ENCODE assay signal across 8 mouse cellular contexts in genomic region chr11:102209742-102210141, GRCm38 (mm10). TPM values are rescaled to one million over a fixed set of nuclear protein-coding genes. Genes with fewer than 3 reads are reported as not detected.
A peak's percentile ranks its signal among the peaks of the same experiment; 100 is the strongest.
DNase-seq lines count a peak whose midpoint lies in the region; ATAC-seq and TF ChIP-seq lines count a peak whose summit lies in the region.

No protein-coding gene starts in this region.

- DNase-seq in hindbrain, embryonic 11.5 days (ENCODE audit: low spot score) = peak; percentile 48
- peak; percentile 86 to 87 for DNase-seq in cerebellum, postnatal 14 days
- peak; percentile 61 for DNase-seq in liver, postnatal 0 days
- no peak for DNase-seq in stomach, postnatal 0 days (ENCODE audit: low spot score)
- no peak for DNase-seq in embryo, embryonic 11 days
- DNase-seq in urinary bladder, postnatal 14 days (ENCODE audit: low spot score) = no peak

- H3K27me3 ChIP-seq in hindbrain, embryonic 11.5 days (ENCODE audit: control insufficient read depth, insufficient read depth, low read length) = no peaks in the 10 kb centered on the region
- no peaks in the 10 kb centered on the region for H3K27me3 ChIP-seq in hindbrain, embryonic 12.5 days
- H3K27me3 ChIP-seq in E14TG2a.4 (ENCODE audit: insufficient read depth, low read length) = peaks cover 16% of the 10 kb centered on the region
- no peaks in the 10 kb centered on the region for H3K27me3 ChIP-seq in liver, postnatal 0 days (ENCODE audit: insufficient read depth, low read length)
- H3K27me3 ChIP-seq in stomach, postnatal 0 days (ENCODE audit: control insufficient read depth, insufficient read depth, low read length) = no peaks in the 10 kb centered on the region

- WGBS in hindbrain, embryonic 11.5 days = 25% methylated on average over 2 of the region's 2 CpGs
- WGBS in hindbrain, embryonic 12.5 days = 25% methylated on average over 2 of the region's 2 CpGs
- 7% methylated on average over 2 of the region's 2 CpGs for WGBS in liver, postnatal 0 days (ENCODE audit: insufficient replicate concordance)
- 63% methylated on average over 2 of the region's 2 CpGs for WGBS in stomach, postnatal 0 days

- peak; percentile 69 for TF ChIP-seq CTCF in E14TG2a.4 (conservative IDR thresholded peaks at IDR 0.05; ENCODE audit: low read length)
- TF ChIP-seq CTCF in liver, postnatal 0 days (IDR thresholded peaks at IDR 0.05; ENCODE audit: low read depth) = peak; percentile 85
- TF ChIP-seq CTCF in stomach, postnatal 0 days (IDR thresholded peaks at IDR 0.05; ENCODE audit: low read depth) = peak; percentile 83

- H3K27ac ChIP-seq in hindbrain, embryonic 11.5 days (ENCODE audit: low read depth, low read length) = no peak overlapping the region
- no peak overlapping the region for H3K27ac ChIP-seq in hindbrain, embryonic 12.5 days
- H3K27ac ChIP-seq in liver, postnatal 0 days (ENCODE audit: low read depth) = no peak overlapping the region
- H3K27ac ChIP-seq in stomach, postnatal 0 days (replicated peaks) = no peak overlapping the region

- no peak for TF ChIP-seq EP300 in liver, postnatal 0 days (IDR thresholded peaks at IDR 0.05; ENCODE audit: low read depth)
- TF ChIP-seq EP300 in stomach, postnatal 0 days (optimal IDR thresholded peaks at IDR 0.05) = no peak

- H3K4me3 ChIP-seq in hindbrain, embryonic 11.5 days (ENCODE audit: low read depth, low read length) = no peak overlapping the region
- H3K4me3 ChIP-seq in hindbrain, embryonic 12.5 days = no peak overlapping the region
- H3K4me3 ChIP-seq in E14TG2a.4 (replicated peaks; ENCODE audit: low read length) = no peak overlapping the region
- H3K4me3 ChIP-seq in liver, postnatal 0 days (ENCODE audit: low read depth, low read length) = no peak overlapping the region
- no peak overlapping the region for H3K4me3 ChIP-seq in stomach, postnatal 0 days (ENCODE audit: low read depth, low read length)

- no peak for ATAC-seq in hindbrain, embryonic 11.5 days (ENCODE audit: low FRiP score)
- no peak for ATAC-seq in hindbrain, embryonic 12.5 days (ENCODE audit: low FRiP score)
- peak; percentile 28 for ATAC-seq in liver, postnatal 0 days
- ATAC-seq in stomach, postnatal 0 days (ENCODE audit: low FRiP score, low TSS enrichment) = no peak

- H3K4me1 ChIP-seq in hindbrain, embryonic 11.5 days (replicated peaks; ENCODE audit: control insufficient read depth, insufficient read depth, low read length) = peaks cover 10% of the 10 kb centered on the region; the same call in 1 of the 2 replicates
- H3K4me1 ChIP-seq in hindbrain, embryonic 12.5 days = peaks cover 52% of the 10 kb centered on the region
- H3K4me1 ChIP-seq in E14TG2a.4 (replicated peaks; ENCODE audit: low read depth, low read length) = peaks cover 69% of the 10 kb centered on the region
- H3K4me1 ChIP-seq in liver, postnatal 0 days (ENCODE audit: insufficient read depth) = peaks cover 49% of the 10 kb centered on the region
- H3K4me1 ChIP-seq in stomach, postnatal 0 days (replicated peaks; ENCODE audit: control insufficient read depth, insufficient read depth) = peaks cover 13% of the 10 kb centered on the region

- no peak overlapping the region for H3K4me2 ChIP-seq in hindbrain, embryonic 11.5 days (replicated peaks; ENCODE audit: low read depth, low read length)
- H3K4me2 ChIP-seq in hindbrain, embryonic 12.5 days (replicated peaks) = no peak overlapping the region
- no peak overlapping the region for H3K4me2 ChIP-seq in liver, postnatal 0 days (ENCODE audit: low read depth, low read length)
- no peak overlapping the region for H3K4me2 ChIP-seq in stomach, postnatal 0 days (replicated peaks; ENCODE audit: low read depth)

- no peaks in the 10 kb centered on the region for H3K9me3 ChIP-seq in hindbrain, embryonic 11.5 days (ENCODE audit: control insufficient read depth, low read length)
- no peaks in the 10 kb centered on the region for H3K9me3 ChIP-seq in hindbrain, embryonic 12.5 days (replicated peaks)
- no peaks in the 10 kb centered on the region for H3K9me3 ChIP-seq in E14TG2a.4 (ENCODE audit: low read length)
- H3K9me3 ChIP-seq in liver, postnatal 0 days (ENCODE audit: low read length) = no peaks in the 10 kb centered on the region
- H3K9me3 ChIP-seq in stomach, postnatal 0 days (ENCODE audit: control insufficient read depth, low read length) = no peaks in the 10 kb centered on the region

- no peak overlapping the region for H3K9ac ChIP-seq in hindbrain, embryonic 11.5 days (ENCODE audit: low read depth, low read length)
- H3K9ac ChIP-seq in hindbrain, embryonic 12.5 days = no peak overlapping the region
- no peak overlapping the region for H3K9ac ChIP-seq in liver, postnatal 0 days (replicated peaks)
- no peak overlapping the region for H3K9ac ChIP-seq in stomach, postnatal 0 days (ENCODE audit: low read length)

- H3K36me3 ChIP-seq in hindbrain, embryonic 11.5 days (ENCODE audit: control insufficient read depth, insufficient read depth, low read length) = peaks cover 7% of the 10 kb centered on the region; the same call in 1 of the 2 replicates
- H3K36me3 ChIP-seq in hindbrain, embryonic 12.5 days = peaks cover 25% of the 10 kb centered on the region
- H3K36me3 ChIP-seq in E14TG2a.4 (ENCODE audit: insufficient read depth, low read length) = peaks cover 32% of the 10 kb centered on the region
- peaks cover 10% of the 10 kb centered on the region for H3K36me3 ChIP-seq in liver, postnatal 0 days (replicated peaks; ENCODE audit: insufficient read depth, low read length)
- peaks cover 12% of the 10 kb centered on the region; the same call in 1 of the 2 replicates for H3K36me3 ChIP-seq in stomach, postnatal 0 days (ENCODE audit: control insufficient read depth, insufficient read depth, low read length)

RNA-seq across cellular contexts. Expression of gene Hdac5, which starts 20.2 kb away (rescaled TPM):
- 32.2 and 36.6 TPM in 2 replicates for polyA plus RNA-seq in hindbrain, embryonic 11.5 days (2014; fragmentation: Nextera tagmentation; extraction: Ambion mirVana)
- 97.2 and 103 TPM in 2 replicates for polyA plus RNA-seq in hindbrain, embryonic 12.5 days (2016; fragmentation: Nextera tagmentation; extraction: Ambion mirVana)
- polyA plus RNA-seq in liver, postnatal 0 days (2015; fragmentation: Nextera tagmentation; extraction: Ambion mirVana) = 17.7 and 17.8 TPM in 2 replicates
- 33.8 and 43.3 TPM in 2 replicates for polyA plus RNA-seq in stomach, postnatal 0 days (2015; fragmentation: Nextera tagmentation; extraction: Ambion mirVana)

RNA-seq across cellular contexts. Expression of gene G6pc3, which starts 20.3 kb away (rescaled TPM):
- 28.8 and 31.9 TPM in 2 replicates for polyA plus RNA-seq in hindbrain, embryonic 11.5 days (2014; fragmentation: Nextera tagmentation; extraction: Ambion mirVana)
- 26.8 and 27.0 TPM in 2 replicates for polyA plus RNA-seq in hindbrain, embryonic 12.5 days (2016; fragmentation: Nextera tagmentation; extraction: Ambion mirVana)
- polyA plus RNA-seq in liver, postnatal 0 days (2015; fragmentation: Nextera tagmentation; extraction: Ambion mirVana) = 6.7 and 6.8 TPM in 2 replicates
- polyA plus RNA-seq in stomach, postnatal 0 days (2015; fragmentation: Nextera tagmentation; extraction: Ambion mirVana) = 19.2 and 19.4 TPM in 2 replicates

RNA-seq across cellular contexts. Expression of gene Lsm12, which starts 24.6 kb away (rescaled TPM):
- polyA plus RNA-seq in hindbrain, embryonic 11.5 days (2014; fragmentation: Nextera tagmentation; extraction: Ambion mirVana) = 76.0 and 80.1 TPM in 2 replicates
- 114 TPM in 2 replicates for polyA plus RNA-seq in hindbrain, embryonic 12.5 days (2016; fragmentation: Nextera tagmentation; extraction: Ambion mirVana)
- 52.2 and 55.0 TPM in 2 replicates for polyA plus RNA-seq in liver, postnatal 0 days (2015; fragmentation: Nextera tagmentation; extraction: Ambion mirVana)
- 70.0 and 99.4 TPM in 2 replicates for polyA plus RNA-seq in stomach, postnatal 0 days (2015; fragmentation: Nextera tagmentation; extraction: Ambion mirVana)

RNA-seq across cellular contexts. Expression of gene BC030867, which starts 38.9 kb away (rescaled TPM):
- polyA plus RNA-seq in hindbrain, embryonic 11.5 days (2014; fragmentation: Nextera tagmentation; extraction: Ambion mirVana) = 13.2 and 14.0 TPM in 2 replicates
- polyA plus RNA-seq in hindbrain, embryonic 12.5 days (2016; fragmentation: Nextera tagmentation; extraction: Ambion mirVana) = 9.4 and 12.5 TPM in 2 replicates
- 4.7 and 4.9 TPM in 2 replicates for polyA plus RNA-seq in liver, postnatal 0 days (2015; fragmentation: Nextera tagmentation; extraction: Ambion mirVana)
- polyA plus RNA-seq in stomach, postnatal 0 days (2015; fragmentation: Nextera tagmentation; extraction: Ambion mirVana) = 2.2 and 2.7 TPM in 2 replicates

RNA-seq across cellular contexts. Expression of gene Tmem101, which starts 53.5 kb away (rescaled TPM):
- 33.2 and 34.4 TPM in 2 replicates for polyA plus RNA-seq in hindbrain, embryonic 11.5 days (2014; fragmentation: Nextera tagmentation; extraction: Ambion mirVana)
- 37.9 and 40.4 TPM in 2 replicates for polyA plus RNA-seq in hindbrain, embryonic 12.5 days (2016; fragmentation: Nextera tagmentation; extraction: Ambion mirVana)
- 5.8 and 6.4 TPM in 2 replicates for polyA plus RNA-seq in liver, postnatal 0 days (2015; fragmentation: Nextera tagmentation; extraction: Ambion mirVana)
- polyA plus RNA-seq in stomach, postnatal 0 days (2015; fragmentation: Nextera tagmentation; extraction: Ambion mirVana) = 13.8 and 14.5 TPM in 2 replicates

Comparison
In these comparisons a context has a peak if more than half of its experiments do, and no peak if none do; other contexts are left out.
1. DNase-seq: peak in hindbrain, embryonic 11.5 days (single experiment), cerebellum, postnatal 14 days (2 of 2) and liver, postnatal 0 days (single experiment); none in stomach, postnatal 0 days (single experiment), embryo, embryonic 11 days (single experiment) and urinary bladder, postnatal 14 days (single experiment).
2. Peak in every context shown above with its lines, with median percentiles within 50 percentile points of each other: CTCF ChIP-seq.